Mouse (Mus musculus): Measurements from ENCODE around the gene Dlgap4. TPM values are rescaled to one million over a fixed set of nuclear protein-coding genes. Genes with fewer than 3 reads are reported as not detected.

Dlgap4 gene
- polyA plus RNA-seq, 1 experiment from 2014 or later = 50.0 TPM

- Histone ChIP-seq H3K9ac (ENCODE audit: low read depth, low read length) (no peak overlapping the region), H3K27me3 (replicated peaks; ENCODE audit: control insufficient read depth, insufficient read depth, low read length) (no peaks in the 10 kb centered on the region)
Measured at GRCm38 (mm10) chr2:156625307-156625706, 11.8 kb downstream of the Dlgap4 start.

GRCm38 (mm10) chr2:156626119-156626518, 12.6 kb downstream of the Dlgap4 start:
- Histone ChIP-seq H3K36me3 (ENCODE audit: control insufficient read depth, insufficient read depth, low read length) (no peaks in the 10 kb centered on the region), H3K27ac (ENCODE audit: low read depth, low read length) (no peak overlapping the region), H3K4me1 (replicated peaks; ENCODE audit: control insufficient read depth, insufficient read depth, low read length) (no peaks in the 10 kb centered on the region), H3K4me2 (no peak overlapping the region), H3K4me3 (ENCODE audit: low read depth, low read length) (no peak overlapping the region), H3K27me3 (replicated peaks; ENCODE audit: control insufficient read depth, insufficient read depth, low read length) (no peaks in the 10 kb centered on the region), H3K9ac (ENCODE audit: low read depth, low read length) (no peak overlapping the region), H3K9me3 (ENCODE audit: control insufficient read depth, low read length) (no peaks in the 10 kb centered on the region)
- WGBS = 78% methylated on average over 9 of the region's 9 CpGs
- DNase-seq (ENCODE audit: low spot score) (no peak), ATAC-seq (replicated peaks; ENCODE audit: low FRiP score) (no peak)

More at GRCm38 (mm10) chr2:156625307-156625706, 11.8 kb downstream of the Dlgap4 start:
- H3K4me3 ChIP-seq (ENCODE audit: low read depth, low read length) = no peak overlapping the region
- no peak for DNase-seq (ENCODE audit: low spot score)
- WGBS = 82% methylated on average over 18 of the region's 18 CpGs
- no peak overlapping the region for H3K4me2 ChIP-seq
- no peak for ATAC-seq (replicated peaks; ENCODE audit: low FRiP score)
- H3K9me3 ChIP-seq (ENCODE audit: control insufficient read depth, low read length) = no peaks in the 10 kb centered on the region
- no peaks in the 10 kb centered on the region for H3K4me1 ChIP-seq (replicated peaks; ENCODE audit: control insufficient read depth, insufficient read depth, low read length)
- no peaks in the 10 kb centered on the region for H3K36me3 ChIP-seq (ENCODE audit: control insufficient read depth, insufficient read depth, low read length)
- no peak overlapping the region for H3K27ac ChIP-seq (ENCODE audit: low read depth, low read length)

- Histone ChIP-seq H3K36me3 (ENCODE audit: control insufficient read depth, insufficient read depth, low read length) (no peaks in the 10 kb centered on the region), H3K4me2 (no peak overlapping the region), H3K4me1 (replicated peaks; ENCODE audit: control insufficient read depth, insufficient read depth, low read length) (no peaks in the 10 kb centered on the region), H3K27me3 (replicated peaks; ENCODE audit: control insufficient read depth, insufficient read depth, low read length) (no peaks in the 10 kb centered on the region), H3K4me3 (ENCODE audit: low read depth, low read length) (no peak overlapping the region), H3K9me3 (ENCODE audit: control insufficient read depth, low read length) (no peaks in the 10 kb centered on the region), H3K27ac (ENCODE audit: low read depth, low read length) (no peak overlapping the region), H3K9ac (ENCODE audit: low read depth, low read length) (no peak overlapping the region)
- no peak for ATAC-seq (replicated peaks; ENCODE audit: low FRiP score)
- 70% methylated on average over 8 of the region's 8 CpGs for WGBS
- DNase-seq (ENCODE audit: low spot score) = no peak
Measured at GRCm38 (mm10) chr2:156626544-156626943, 13.0 kb downstream of the Dlgap4 start.

- ATAC-seq (replicated peaks; ENCODE audit: low FRiP score) (no peak), DNase-seq (ENCODE audit: low spot score) (no peak)
- no peaks in the 10 kb centered on the region for H3K27me3 ChIP-seq (replicated peaks; ENCODE audit: control insufficient read depth, insufficient read depth, low read length)
- no peak overlapping the region for H3K4me2 ChIP-seq
- no peak overlapping the region for H3K27ac ChIP-seq (ENCODE audit: low read depth, low read length)
- H3K4me1 ChIP-seq (replicated peaks; ENCODE audit: control insufficient read depth, insufficient read depth, low read length) = no peaks in the 10 kb centered on the region
- H3K4me3 ChIP-seq (ENCODE audit: low read depth, low read length) = no peak overlapping the region
- H3K36me3 ChIP-seq (ENCODE audit: control insufficient read depth, insufficient read depth, low read length) = no peaks in the 10 kb centered on the region
- no peak overlapping the region for H3K9ac ChIP-seq (ENCODE audit: low read depth, low read length)
- no peaks in the 10 kb centered on the region for H3K9me3 ChIP-seq (ENCODE audit: control insufficient read depth, low read length)
- 50% methylated on average over 17 of the region's 17 CpGs for WGBS
Measured at GRCm38 (mm10) chr2:156627917-156628316, 14.4 kb downstream of the Dlgap4 start.

- ATAC-seq (replicated peaks; ENCODE audit: low FRiP score) (no peak), DNase-seq (ENCODE audit: low spot score) (no peak)
- Histone ChIP-seq H3K36me3 (ENCODE audit: control insufficient read depth, insufficient read depth, low read length) (no peaks in the 10 kb centered on the region), H3K4me2 (no peak overlapping the region), H3K4me1 (replicated peaks; ENCODE audit: control insufficient read depth, insufficient read depth, low read length) (no peaks in the 10 kb centered on the region), H3K27me3 (replicated peaks; ENCODE audit: control insufficient read depth, insufficient read depth, low read length) (no peaks in the 10 kb centered on the region), H3K9ac (ENCODE audit: low read depth, low read length) (no peak overlapping the region), H3K27ac (ENCODE audit: low read depth, low read length) (no peak overlapping the region), H3K9me3 (ENCODE audit: control insufficient read depth, low read length) (no peaks in the 10 kb centered on the region), H3K4me3 (ENCODE audit: low read depth, low read length) (no peak overlapping the region)
- 55% methylated on average over 1 of the region's 1 CpGs for WGBS
Measured at GRCm38 (mm10) chr2:156630288-156630687, 16.8 kb downstream of the Dlgap4 start.

GRCm38 (mm10) chr2:156632721-156633120, 19.2 kb downstream of the Dlgap4 start:
- ATAC-seq (replicated peaks; ENCODE audit: low FRiP score) = no peak
- Histone ChIP-seq H3K27ac (ENCODE audit: low read depth, low read length) (no peak overlapping the region), H3K9me3 (ENCODE audit: control insufficient read depth, low read length) (no peaks in the 10 kb centered on the region), H3K4me3 (ENCODE audit: low read depth, low read length) (no peak overlapping the region), H3K27me3 (replicated peaks; ENCODE audit: control insufficient read depth, insufficient read depth, low read length) (no peaks in the 10 kb centered on the region), H3K36me3 (ENCODE audit: control insufficient read depth, insufficient read depth, low read length) (no peaks in the 10 kb centered on the region), H3K4me2 (no peak overlapping the region), H3K4me1 (replicated peaks; ENCODE audit: control insufficient read depth, insufficient read depth, low read length) (no peaks in the 10 kb centered on the region), H3K9ac (ENCODE audit: low read depth, low read length) (no peak overlapping the region)
- 79% methylated on average over 9 of the region's 9 CpGs for WGBS
- DNase-seq (ENCODE audit: low spot score) = no peak

GRCm38 (mm10) chr2:156635091-156635490, 21.6 kb downstream of the Dlgap4 start:
- Histone ChIP-seq H3K27me3 (replicated peaks; ENCODE audit: control insufficient read depth, insufficient read depth, low read length) (no peaks in the 10 kb centered on the region), H3K4me2 (no peak overlapping the region), H3K9ac (ENCODE audit: low read depth, low read length) (no peak overlapping the region), H3K9me3 (ENCODE audit: control insufficient read depth, low read length) (no peaks in the 10 kb centered on the region), H3K36me3 (ENCODE audit: control insufficient read depth, insufficient read depth, low read length) (no peaks in the 10 kb centered on the region), H3K4me1 (replicated peaks; ENCODE audit: control insufficient read depth, insufficient read depth, low read length) (no peaks in the 10 kb centered on the region), H3K4me3 (ENCODE audit: low read depth, low read length) (no peak overlapping the region), H3K27ac (ENCODE audit: low read depth, low read length) (no peak overlapping the region)
- WGBS = 85% methylated on average over 9 of the region's 9 CpGs
- no peak for DNase-seq (ENCODE audit: low spot score)
- no peak for ATAC-seq (replicated peaks; ENCODE audit: low FRiP score)

GRCm38 (mm10) chr2:156641141-156641540, 27.6 kb downstream of the Dlgap4 start:
- no peaks in the 10 kb centered on the region for H3K27me3 ChIP-seq (replicated peaks; ENCODE audit: control insufficient read depth, insufficient read depth, low read length)
- H3K27ac ChIP-seq (ENCODE audit: low read depth, low read length) = no peak overlapping the region
- H3K9ac ChIP-seq (ENCODE audit: low read depth, low read length) = no peak overlapping the region
- ATAC-seq (replicated peaks; ENCODE audit: low FRiP score) (no peak), DNase-seq (ENCODE audit: low spot score) (no peak)
- WGBS = 45% methylated on average over 2 of the region's 2 CpGs
- H3K4me3 ChIP-seq (ENCODE audit: low read depth, low read length) = no peak overlapping the region
- H3K4me1 ChIP-seq (replicated peaks; ENCODE audit: control insufficient read depth, insufficient read depth, low read length) = no peaks in the 10 kb centered on the region
- no peaks in the 10 kb centered on the region for H3K9me3 ChIP-seq (ENCODE audit: control insufficient read depth, low read length)
- H3K4me2 ChIP-seq = no peak overlapping the region
- no peaks in the 10 kb centered on the region for H3K36me3 ChIP-seq (ENCODE audit: control insufficient read depth, insufficient read depth, low read length)

GRCm38 (mm10) chr2:156642931-156643330, 29.4 kb downstream of the Dlgap4 start:
- DNase-seq (ENCODE audit: low spot score) (no peak), ATAC-seq (replicated peaks; ENCODE audit: low FRiP score) (no peak)
- H3K4me3 ChIP-seq (ENCODE audit: low read depth, low read length) = no peak overlapping the region
- H3K36me3 ChIP-seq (ENCODE audit: control insufficient read depth, insufficient read depth, low read length) = no peaks in the 10 kb centered on the region
- H3K27ac ChIP-seq (ENCODE audit: low read depth, low read length) = no peak overlapping the region
- no peak overlapping the region for H3K9ac ChIP-seq (ENCODE audit: low read depth, low read length)
- H3K4me1 ChIP-seq (replicated peaks; ENCODE audit: control insufficient read depth, insufficient read depth, low read length) = no peaks in the 10 kb centered on the region
- no peaks in the 10 kb centered on the region for H3K9me3 ChIP-seq (ENCODE audit: control insufficient read depth, low read length)
- 15% methylated on average over 4 of the region's 4 CpGs for WGBS
- H3K4me2 ChIP-seq = no peak overlapping the region
- H3K27me3 ChIP-seq (replicated peaks; ENCODE audit: control insufficient read depth, insufficient read depth, low read length) = no peaks in the 10 kb centered on the region
